Mouse (Mus musculus) forebrain, postnatal 0 days (tissue): Measurements from ENCODE around the gene Tlcd1. TPM values are rescaled to one million over a fixed set of nuclear protein-coding genes. Genes with fewer than 3 reads are reported as not detected.

Experiments used
- ATAC-seq: fragments of 200-750 bp; cut with Nextera tagmentation; 2 replicates; pipeline ENCODE4 v1.8.0; 2017; ENCODE audit warnings: mild to moderate bottlenecking, moderate library complexity
- DNase-seq: peaks from one replicate; pipeline ENCODE4 v3.0.0-alpha.2; 2015
- H3K27ac ChIP-seq: fragments of 300-500 bp; sonication (generic); 2 replicates; pipeline ENCODE4 v1.5.1; 2014; ENCODE audit warnings: low read depth, mild to moderate bottlenecking, antibody characterized with exemption, low read length, moderate library complexity, mixed read lengths
- H3K27me3 ChIP-seq: fragments of 300-500 bp; sonication (generic); 2 replicates; pipeline ENCODE4 v1.6.1; 2014; ENCODE audit warnings: mild to moderate bottlenecking, low read length, mixed read lengths; ENCODE audit not compliant: insufficient read depth
- H3K36me3 ChIP-seq: fragments of 300-500 bp; sonication (generic); 2 replicates; pipeline ENCODE4 v1.6.1; 2014; ENCODE audit warnings: mild to moderate bottlenecking, moderate library complexity; ENCODE audit not compliant: insufficient read depth
- H3K4me1 ChIP-seq: fragments of 300-500 bp; sonication (generic); 2 replicates; pipeline ENCODE4 v1.6.1; 2014; ENCODE audit warnings: antibody characterized with exemption; ENCODE audit not compliant: insufficient read depth
- H3K4me2 ChIP-seq: fragments of 300-500 bp; sonication (generic); 2 replicates; pipeline ENCODE4 v1.6.1; 2014; ENCODE audit warnings: low read depth, mild to moderate bottlenecking, moderate library complexity
- H3K4me3 ChIP-seq: fragments of 300-500 bp; sonication (generic); 2 replicates; pipeline ENCODE4 v1.5.1; 2014; ENCODE audit warnings: low read depth, low read length, mixed read lengths
- H3K9ac ChIP-seq: fragments of 300-500 bp; sonication (generic); 2 replicates; pipeline ENCODE4 v1.6.1; 2014; ENCODE audit warnings: mild to moderate bottlenecking
- H3K9me3 ChIP-seq: fragments of 300-500 bp; sonication (generic); 2 replicates; pipeline ENCODE4 v1.6.1; 2016; ENCODE audit warnings: low read length
- CTCF ChIP-seq: sonication (generic); IDR thresholded peaks from 2 replicates; pipeline ENCODE4 v1.5.1; 2016; ENCODE audit warnings: antibody characterized with exemption, control low read depth, low read depth
- WGBS: fragments of 180-500 bp; shearing (Covaris S2); extraction: QIAGEN DNeasy Blood & Tissue Kit; methylation state at CpG from one replicate; pipeline ENCODE4 v1.1.7; 2014; 5-methylcytosine and 5-hydroxymethylcytosine counted together
- polyA plus RNA-seq: library from polyadenylated mRNA; unstranded; fragments of >200 nt; fragmentation: Nextera tagmentation; extraction: Ambion mirVana; gene quantifications from 2 replicates; pipeline ENCODE4 v1.2.1, GENCODE M21; 2015
- total RNA-seq: library from RNA; depleted of rRNA; stranded (reverse); fragments of >200 nt; gene quantifications from 2 replicates; pipeline ENCODE4 v1.2.3, GENCODE M21; 2014

The Tlcd1 gene
- total and polyA plus RNA-seq, 2 experiments from 2014 or later, result 15.3 to 19.0 TPM

- DNase-seq (peak; percentile 85), ATAC-seq (peak; percentile 85)
- 25% methylated on average over 9 of the region's 9 CpGs for WGBS
- H3K36me3 ChIP-seq, result peaks cover 63% of the 10 kb centered on the region
- H3K9ac ChIP-seq, result 0 out of 2 replicates have a peak overlapping the region, but pooled peaks have one; percentile 10
- H3K27me3 ChIP-seq, result no peaks in the 10 kb centered on the region
- no peaks in the 10 kb centered on the region for H3K9me3 ChIP-seq
- H3K4me3 ChIP-seq, result no peak overlapping the region
- no peak overlapping the region for H3K4me2 ChIP-seq
- no peak for TF ChIP-seq CTCF
- H3K4me1 ChIP-seq, result no peaks in the 10 kb centered on the region
- peak overlapping the region; percentile 81 for H3K27ac ChIP-seq
Observed at GRCm38 (mm10) chr11:78152299-78153231, 23.9 kb upstream of the Tlcd1 start.

- DNase-seq, result no peak
- H3K27ac ChIP-seq, result peak overlapping the region; percentile 81
- no peak overlapping the region for H3K4me3 ChIP-seq
- H3K9ac ChIP-seq, result no peak overlapping the region
- ATAC-seq, result no peak
- no peaks in the 10 kb centered on the region for H3K27me3 ChIP-seq
- 56% methylated on average over 13 of the region's 13 CpGs for WGBS
- no peaks in the 10 kb centered on the region for H3K4me1 ChIP-seq
- no peaks in the 10 kb centered on the region for H3K9me3 ChIP-seq
- peaks cover 65% of the 10 kb centered on the region for H3K36me3 ChIP-seq
- no peak overlapping the region for H3K4me2 ChIP-seq
- no peak for TF ChIP-seq CTCF
Observed at GRCm38 (mm10) chr11:78153778-78154177, 22.7 kb upstream of the Tlcd1 start.

GRCm38 (mm10) chr11:78155674-78156073, 20.8 kb upstream of the Tlcd1 start:
- Histone ChIP-seq H3K4me2 (no peak overlapping the region), H3K36me3 (peaks cover 75% of the 10 kb centered on the region), H3K27me3 (no peaks in the 10 kb centered on the region), H3K27ac (no peak overlapping the region), H3K9ac (no peak overlapping the region), H3K4me1 (no peaks in the 10 kb centered on the region), H3K9me3 (no peaks in the 10 kb centered on the region), H3K4me3 (no peak overlapping the region)
- TF ChIP-seq CTCF, result no peak
- 66% methylated on average over 5 of the region's 5 CpGs for WGBS
- ATAC-seq (no peak), DNase-seq (no peak)

GRCm38 (mm10) chr11:78156156-78156699, 20.3 kb upstream of the Tlcd1 start:
- no peak overlapping the region for H3K27ac ChIP-seq
- ATAC-seq, result no peak

GRCm38 (mm10) chr11:78159096-78159495, 17.4 kb upstream of the Tlcd1 start:
- no peak overlapping the region for H3K27ac ChIP-seq
- H3K9me3 ChIP-seq, result no peaks in the 10 kb centered on the region
- H3K36me3 ChIP-seq, result peaks cover 71% of the 10 kb centered on the region
- H3K9ac ChIP-seq, result no peak overlapping the region
- TF ChIP-seq CTCF, result peak; percentile 99
- no peak overlapping the region for H3K4me3 ChIP-seq
- DNase-seq (peak; percentile 89), ATAC-seq (peak; percentile 69)
- WGBS, result 20% methylated on average over 2 of the region's 2 CpGs
- no peak overlapping the region for H3K4me2 ChIP-seq
- no peaks in the 10 kb centered on the region for H3K27me3 ChIP-seq
- H3K4me1 ChIP-seq, result peaks cover 7% of the 10 kb centered on the region

More at GRCm38 (mm10) chr11:78156156-78156699, 20.3 kb upstream of the Tlcd1 start:
- Histone ChIP-seq H3K9me3 (no peaks in the 10 kb centered on the region), H3K4me2 (no peak overlapping the region), H3K9ac (no peak overlapping the region), H3K4me1 (no peaks in the 10 kb centered on the region), H3K36me3 (peaks cover 78% of the 10 kb centered on the region), H3K27me3 (no peaks in the 10 kb centered on the region), H3K4me3 (no peak overlapping the region)
- TF ChIP-seq CTCF, result no peak
- 64% methylated on average over 6 of the region's 6 CpGs for WGBS
- DNase-seq, result no peak

GRCm38 (mm10) chr11:78159557-78159956, 17.0 kb upstream of the Tlcd1 start:
- no peaks in the 10 kb centered on the region for H3K27me3 ChIP-seq
- no peak overlapping the region for H3K4me3 ChIP-seq
- 83% methylated on average over 7 of the region's 7 CpGs for WGBS
- H3K4me2 ChIP-seq, result no peak overlapping the region
- H3K36me3 ChIP-seq, result peaks cover 66% of the 10 kb centered on the region
- H3K27ac ChIP-seq, result no peak overlapping the region
- TF ChIP-seq CTCF, result no peak
- H3K9me3 ChIP-seq, result no peaks in the 10 kb centered on the region
- peaks cover 7% of the 10 kb centered on the region for H3K4me1 ChIP-seq
- ATAC-seq (no peak), DNase-seq (no peak)
- no peak overlapping the region for H3K9ac ChIP-seq

- no peak for TF ChIP-seq CTCF
- no peaks in the 10 kb centered on the region for H3K9me3 ChIP-seq
- H3K9ac ChIP-seq, result no peak overlapping the region
- peaks cover 60% of the 10 kb centered on the region for H3K36me3 ChIP-seq
- H3K4me2 ChIP-seq, result no peak overlapping the region
- WGBS, result 90% methylated on average over 18 of the region's 18 CpGs
- no peaks in the 10 kb centered on the region for H3K27me3 ChIP-seq
- H3K4me3 ChIP-seq, result no peak overlapping the region
- no peak overlapping the region for H3K27ac ChIP-seq
- ATAC-seq, result no peak
- no peak for DNase-seq
- H3K4me1 ChIP-seq, result peaks cover 7% of the 10 kb centered on the region
Observed at GRCm38 (mm10) chr11:78160171-78160570, 16.3 kb upstream of the Tlcd1 start.
